Mouse (Mus musculus): Measurements from ENCODE around the gene Cachd1.

Gene Cachd1

GRCm38 (mm10) chr4:101068786-101069153 is 292.3 kb downstream of the Cachd1 start, which contains the start of gene Raver2:
Gene Raver2 (plus strand): TSS chr4:101068983.
- no peak for DNase-seq (ENCODE audit: low read depth)

DNA sequence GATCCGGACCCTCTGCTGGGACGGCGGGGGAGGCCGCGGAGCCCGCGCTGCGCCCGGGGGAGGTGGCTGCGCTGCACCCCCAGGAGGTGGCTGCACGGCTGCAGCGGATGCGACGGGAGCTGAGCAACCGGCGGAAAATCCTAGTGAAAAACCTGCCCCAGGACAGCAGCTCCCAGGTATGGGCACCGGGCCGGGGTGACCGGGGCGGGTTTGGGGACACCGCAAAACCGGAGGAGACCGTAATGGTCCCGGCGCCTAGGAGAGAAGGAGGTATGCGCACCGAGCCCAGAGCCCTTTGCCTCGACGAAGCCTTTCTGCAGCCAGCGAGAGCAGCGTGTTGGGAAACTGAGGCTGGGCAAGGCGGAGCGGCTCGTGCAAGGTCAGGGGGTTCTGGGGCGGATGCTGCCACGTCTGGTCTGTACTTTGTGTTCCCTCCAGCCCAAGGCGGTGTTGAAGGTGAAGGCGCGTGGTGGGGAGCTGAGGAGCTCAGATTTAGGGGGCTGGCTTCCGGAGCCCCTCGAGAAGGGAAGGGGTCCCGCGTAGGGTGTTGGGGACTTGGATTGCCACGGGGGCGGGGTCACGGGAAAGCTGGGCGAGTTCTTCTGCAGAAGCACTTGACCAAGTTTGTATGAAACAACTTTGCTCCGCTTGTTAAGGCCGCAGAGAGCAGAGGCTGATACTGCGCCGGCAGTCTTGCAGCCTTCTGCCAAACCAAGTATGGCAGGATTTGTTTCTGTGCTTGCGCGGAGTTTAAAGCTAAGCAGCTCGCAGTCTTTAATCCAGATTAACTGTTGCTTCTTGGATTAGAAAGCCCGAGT is 292.9 kb downstream of the Cachd1 start:
- DNase-seq (ENCODE audit: low read depth), result no peak

DNA sequence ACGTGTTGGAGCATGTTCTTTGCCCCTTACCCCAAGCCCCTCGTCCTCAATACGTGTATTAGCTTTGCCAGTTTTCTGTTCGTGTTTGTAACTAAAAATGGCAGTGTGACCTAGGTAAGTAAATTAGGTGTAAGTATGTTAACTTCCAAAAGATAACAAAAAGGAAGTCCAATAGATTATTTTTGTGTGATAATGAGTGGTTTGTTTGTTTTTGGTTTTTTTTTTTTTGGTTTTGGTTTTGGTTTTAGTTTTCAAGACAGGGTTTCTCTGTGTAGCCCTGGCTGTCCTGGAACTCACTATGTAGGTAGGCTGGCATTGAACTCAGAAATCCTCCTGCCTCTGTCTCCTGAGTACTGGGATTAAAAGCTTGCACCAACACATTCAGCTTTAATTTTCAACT is 295.1 kb downstream of the Cachd1 start:
- DNase-seq (ENCODE audit: low read depth), result no peak

- no peak for DNase-seq (ENCODE audit: low read depth)
Measured at GRCm38 (mm10) chr4:101076425-101076824, 299.9 kb downstream of the Cachd1 start.
